ENCODE assay signal across 13 mouse cellular contexts in genomic region chr13:25570641-25571040, GRCm38 (mm10).
"Had no signal": no experiment of that assay in that cellular context is flagged by ENCODE, and none has a peak within 500 bp of the region (broad histone marks: within the 10 kb centered on the region; RNA-seq: fewer than 3 reads in every experiment).

No protein-coding gene starts in this region.

- H3K4me3 ChIP-seq: limb, embryonic 15.5 days; liver, embryonic 12.5 days; neural tube, embryonic 12.5 days; stomach, embryonic 15.5 days had no signal

- H3K27me3 ChIP-seq: limb, embryonic 15.5 days; liver, embryonic 12.5 days; neural tube, embryonic 12.5 days; stomach, embryonic 15.5 days had no signal

- H3K9me3 ChIP-seq: limb, embryonic 15.5 days; liver, embryonic 12.5 days; neural tube, embryonic 12.5 days; stomach, embryonic 15.5 days had no signal

- ATAC-seq: liver, embryonic 12.5 days had no signal

- H3K4me1 ChIP-seq: limb, embryonic 15.5 days; liver, embryonic 12.5 days; neural tube, embryonic 12.5 days; stomach, embryonic 15.5 days had no signal

- H3K36me3 ChIP-seq: limb, embryonic 15.5 days; liver, embryonic 12.5 days; neural tube, embryonic 12.5 days; stomach, embryonic 15.5 days had no signal

- H3K27ac ChIP-seq: limb, embryonic 15.5 days; liver, embryonic 12.5 days; neural tube, embryonic 12.5 days; stomach, embryonic 15.5 days had no signal

- H3K9ac ChIP-seq: limb, embryonic 15.5 days; liver, embryonic 12.5 days; lung, embryonic 14.5 days; neural tube, embryonic 12.5 days; stomach, embryonic 15.5 days had no signal

- DNase-seq: kidney, adult 2 months; kidney, postnatal 25 days; layer of hippocampus, postnatal 36 days; lung, embryonic 14.5 days; lung, postnatal 10 days; lung, postnatal 4 days; right cerebral cortex, postnatal 14 days; thymus, adult 2 months; thymus, postnatal 25 days had no signal

- H3K4me2 ChIP-seq: limb, embryonic 15.5 days; liver, embryonic 12.5 days; lung, embryonic 14.5 days; neural tube, embryonic 12.5 days; stomach, embryonic 15.5 days had no signal
